Mouse (Mus musculus) fibroblast of lung, adult 2 months (primary cell): ENCODE results near the gene Hist2h2bb.
"Not testable (repeated sequence)": the region's sequence is repeated elsewhere in the genome, so short reads cannot be mapped to it uniquely, and the experiment has no call there.

Experiments
- DNase-seq: peaks from one replicate; pipeline ENCODE4 v3.0.0-alpha.2; 2011; ENCODE audit warnings: low read depth

Gene Hist2h2bb

GRCm38 (mm10) chr3:96239949-96240798 is 29.4 kb upstream of the Hist2h2bb start, which contains the start of gene Hist2h2aa2:
Hist2h2aa2 (minus strand) TSS chr3:96240276.
- DNase-seq: peak; percentile 55

- DNase-seq: no peak
Measured at GRCm38 (mm10) chr3:96240799-96241197, 28.8 kb upstream of the Hist2h2bb start.

DNA sequence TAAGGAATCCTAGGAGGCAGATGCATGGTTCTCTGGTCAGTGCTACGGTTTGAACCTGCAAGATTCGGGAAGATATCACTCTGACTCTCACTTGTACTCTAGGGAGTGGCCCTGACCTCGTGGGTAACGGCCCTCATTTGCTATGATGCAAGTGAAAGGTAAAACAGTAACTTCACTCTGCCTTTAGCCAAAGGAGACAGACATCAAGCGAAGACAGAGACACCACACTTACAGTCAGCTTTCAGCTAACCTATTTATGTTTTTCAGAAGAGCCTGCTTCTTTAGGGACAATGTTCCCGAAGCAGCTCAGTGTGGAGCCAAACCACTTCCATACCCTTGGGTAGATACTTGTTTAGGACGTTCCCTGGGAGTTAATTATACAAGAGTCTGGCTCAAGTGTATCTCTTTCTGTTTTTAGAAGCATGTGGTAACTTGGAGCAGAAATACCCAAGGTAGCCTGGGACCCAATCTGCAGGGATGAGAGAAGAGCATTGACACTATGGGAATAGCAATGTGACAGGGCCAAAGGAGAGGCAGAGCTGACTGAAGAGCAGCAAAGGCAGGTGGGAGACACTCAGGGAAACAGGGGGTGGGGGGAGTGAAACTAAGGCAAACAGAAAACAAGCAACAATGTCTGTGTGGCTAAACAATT is 25.5 kb upstream of the Hist2h2bb start:
- DNase-seq: no peak

DNA sequence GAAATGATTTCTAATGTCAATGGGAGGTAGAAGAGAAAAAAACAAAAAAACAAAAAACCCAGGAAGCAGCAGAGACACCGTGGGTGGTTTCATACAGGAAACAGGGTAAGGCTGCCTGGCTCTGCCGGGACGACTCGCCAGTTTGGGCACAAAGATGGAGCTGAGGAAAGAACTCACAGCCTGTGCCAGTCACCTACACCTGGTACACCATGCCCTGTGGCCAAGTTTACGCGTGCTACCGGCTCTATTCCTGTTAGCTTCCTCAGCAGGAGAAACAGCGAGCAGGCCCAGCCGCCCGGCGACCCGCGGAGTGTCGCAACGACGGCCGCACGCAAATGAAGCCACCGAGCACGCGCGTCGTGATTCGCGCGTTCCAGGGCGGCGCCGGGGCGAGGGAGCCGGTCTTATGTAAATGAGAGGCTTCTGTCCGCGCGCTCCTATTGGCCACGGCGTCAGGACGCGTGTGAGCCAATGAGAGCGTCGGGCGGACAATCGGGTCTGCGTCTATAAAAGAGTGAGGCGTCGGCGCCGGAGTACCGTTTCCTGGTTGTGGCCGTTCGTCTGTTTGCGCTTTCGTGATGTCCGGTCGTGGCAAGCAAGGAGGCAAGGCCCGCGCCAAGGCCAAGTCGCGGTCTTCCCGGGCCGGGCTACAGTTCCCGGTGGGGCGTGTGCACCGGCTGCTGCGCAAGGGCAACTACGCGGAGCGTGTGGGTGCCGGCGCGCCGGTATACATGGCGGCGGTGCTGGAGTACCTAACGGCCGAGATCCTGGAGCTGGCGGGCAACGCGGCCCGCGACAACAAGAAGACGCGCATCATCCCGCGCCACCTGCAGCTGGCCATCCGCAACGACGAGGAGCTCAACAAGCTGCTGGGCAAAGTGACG is 24.3 kb upstream of the Hist2h2bb start, which contains the start of gene Hist2h2aa1:
Hist2h2aa1 (plus strand) TSS at position 495 of the 884 bp plus-strand sequence.
- not testable (repeated sequence) for DNase-seq

DNA sequence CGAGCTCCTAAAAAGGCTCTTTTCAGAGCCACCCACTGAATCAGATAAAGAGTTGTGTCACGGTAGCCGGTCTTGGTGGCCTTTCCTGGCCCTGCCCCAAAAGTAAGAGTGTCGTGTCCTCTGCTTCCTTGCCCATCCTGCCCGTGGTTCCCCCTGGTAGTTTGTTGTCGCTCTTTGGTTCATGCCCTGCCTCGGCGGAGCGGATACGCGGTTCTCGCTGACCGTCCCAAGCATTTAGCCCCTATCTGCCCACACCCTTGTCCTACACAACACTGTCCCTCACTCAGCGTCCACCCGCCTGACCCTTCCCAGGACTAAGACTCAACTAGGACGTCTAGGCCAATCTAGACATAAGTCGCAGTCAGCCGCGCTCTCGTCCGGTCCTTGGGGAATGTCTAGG is 23.5 kb upstream of the Hist2h2bb start:
- not testable (repeated sequence) for DNase-seq

GRCm38 (mm10) chr3:96246427-96246856 is 23.1 kb upstream of the Hist2h2bb start, which contains the start of gene Hist2h3c1:
Hist2h3c1 (plus strand) TSS chr3:96246685.
- not testable (repeated sequence) for DNase-seq

DNA sequence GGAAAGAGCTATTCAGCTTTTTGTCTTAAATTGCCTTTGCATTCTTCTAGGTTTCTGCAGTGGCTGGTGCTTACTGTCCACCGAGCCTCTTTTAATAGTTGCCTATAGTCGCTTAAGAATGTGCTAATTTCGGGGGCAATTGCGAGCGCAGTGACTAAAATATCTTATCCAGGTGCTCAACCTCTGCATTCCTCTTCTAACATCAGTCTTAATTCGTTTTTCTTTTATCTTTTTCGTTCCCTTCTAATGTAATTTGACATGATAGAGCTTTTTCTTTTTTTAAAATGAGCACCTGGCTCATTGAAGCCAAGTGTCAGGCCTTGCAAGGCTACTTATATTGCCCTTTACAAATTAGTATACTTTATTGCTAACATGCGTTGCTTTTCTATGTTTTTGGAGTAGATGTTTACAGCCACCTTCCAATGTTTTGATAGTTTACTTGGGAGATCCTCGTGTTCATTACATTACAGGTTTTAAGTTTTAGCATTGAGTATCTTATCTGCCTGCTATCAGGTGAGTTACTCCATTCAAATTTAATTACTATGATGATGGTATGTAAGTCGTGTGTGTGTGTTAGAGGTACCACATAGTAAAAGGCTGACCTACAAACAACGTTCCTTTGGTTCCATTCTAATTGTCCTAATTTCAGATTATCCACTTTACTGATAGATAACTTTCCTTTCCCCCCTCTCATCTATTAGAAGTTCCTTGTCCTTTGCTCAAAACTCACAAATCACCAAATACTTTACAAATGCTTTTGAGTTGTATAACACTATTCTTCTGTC is 22.0 kb upstream of the Hist2h2bb start:
- no peak for DNase-seq

- no peak for DNase-seq
Measured at GRCm38 (mm10) chr3:96248141-96249033, 21.2 kb upstream of the Hist2h2bb start.

- no peak for DNase-seq
Measured at GRCm38 (mm10) chr3:96249034-96249345, 20.6 kb upstream of the Hist2h2bb start.

DNA sequence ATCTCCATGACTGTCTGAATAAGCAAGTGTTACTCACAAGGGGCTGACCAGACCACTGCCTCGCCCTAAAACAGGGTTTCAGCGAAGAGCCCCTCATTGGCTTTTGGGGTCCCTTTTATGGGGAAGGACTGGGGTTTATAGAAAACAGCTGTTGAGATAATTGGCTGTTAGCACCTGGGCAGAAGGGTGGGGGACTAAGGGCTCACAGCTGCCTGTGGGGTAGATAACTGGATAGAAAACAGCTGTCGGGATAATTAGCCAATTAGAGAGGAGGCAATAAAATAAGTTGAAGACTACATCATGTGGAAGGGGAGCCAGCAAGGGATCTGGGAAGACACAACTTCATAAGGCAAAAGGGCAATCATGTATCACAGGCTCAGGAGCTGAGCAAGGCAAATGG is 18.7 kb upstream of the Hist2h2bb start:
- DNase-seq: no peak

- DNase-seq: no peak
Measured at GRCm38 (mm10) chr3:96251787-96252186, 17.8 kb upstream of the Hist2h2bb start.

- no peak for DNase-seq
Measured at GRCm38 (mm10) chr3:96254683-96255355, 14.7 kb upstream of the Hist2h2bb start.

DNA sequence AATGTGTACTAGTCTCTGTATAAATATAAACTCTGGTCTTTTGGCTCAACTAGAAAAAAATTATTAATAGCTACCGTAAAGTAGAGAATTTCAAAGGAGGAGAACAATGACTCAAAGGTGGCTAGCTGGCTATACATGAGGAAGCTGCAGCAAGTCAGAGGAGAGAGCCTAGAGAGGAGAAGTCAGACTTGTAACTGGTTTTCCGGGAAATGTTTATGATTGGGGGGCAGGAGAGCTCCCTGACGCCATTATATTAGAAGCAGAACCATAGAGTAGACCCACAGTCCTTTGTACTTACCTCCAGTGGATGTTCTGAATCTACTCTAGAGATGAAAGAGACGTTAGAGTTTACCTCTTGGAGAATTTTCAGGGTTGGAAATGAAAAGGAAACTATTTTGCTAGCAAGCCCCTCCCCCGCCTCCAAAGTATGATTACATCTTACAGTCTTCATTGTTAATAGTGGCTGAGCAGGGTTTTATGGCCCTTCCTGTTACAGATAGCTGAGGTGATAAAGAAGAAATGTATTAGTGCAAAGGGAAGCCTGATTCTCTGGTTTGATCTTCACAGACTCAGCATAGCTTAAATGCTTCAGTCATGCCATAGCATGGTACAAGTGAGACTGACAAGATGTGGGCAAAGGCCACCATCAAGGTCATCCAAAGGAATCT is 13.5 kb upstream of the Hist2h2bb start:
- no peak for DNase-seq

GRCm38 (mm10) chr3:96257190-96257589 is 12.4 kb upstream of the Hist2h2bb start:
- no peak for DNase-seq

DNA sequence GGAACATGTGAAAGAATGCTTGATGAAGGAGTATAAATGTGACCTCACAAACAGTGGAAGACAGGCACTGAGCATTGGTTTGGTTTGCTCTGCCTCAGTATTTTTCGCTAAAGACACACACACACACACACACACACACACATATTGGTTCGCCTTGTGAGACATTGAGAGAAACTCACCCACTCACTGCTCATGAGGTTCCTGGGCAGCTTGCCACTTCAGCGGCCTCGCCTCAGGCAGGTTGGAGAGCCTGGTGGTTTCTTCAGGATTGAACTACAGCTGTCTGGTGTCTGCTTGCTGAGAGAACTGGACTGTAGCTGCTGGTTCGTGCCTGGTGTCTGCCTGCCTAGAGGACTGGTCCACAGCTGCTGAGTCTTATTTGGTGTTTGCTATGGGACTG is 9.3 kb upstream of the Hist2h2bb start:
- no peak for DNase-seq

- no peak for DNase-seq
Measured at GRCm38 (mm10) chr3:96261623-96262022, 7.9 kb upstream of the Hist2h2bb start.

GRCm38 (mm10) chr3:96262216-96262875 is 7.2 kb upstream of the Hist2h2bb start:
- DNase-seq: no peak

- DNase-seq: peak; percentile 91
Measured at GRCm38 (mm10) chr3:96262979-96263550, 6.5 kb upstream of the Hist2h2bb start, which contains the start of gene Hist2h4. Hist2h4 (minus strand) TSS chr3:96263311.
